Mouse (Mus musculus) limb, embryonic 10.5 days (tissue): ENCODE measurements around the gene Sipa1l2. TPM values are rescaled to one million over a fixed set of nuclear protein-coding genes. Genes with fewer than 3 reads are reported as not detected.

Source experiments
- DNase-seq: peaks from one replicate; pipeline ENCODE4 v3.0.0-alpha.2; 2017; ENCODE audit warnings: low spot score
- H3K27ac ChIP-seq: fragments of 300-500 bp; sonication (generic); 2 replicates; pipeline ENCODE4 v1.5.1; 2016; ENCODE audit warnings: mild to moderate bottlenecking
- H3K27me3 ChIP-seq: fragments of 300-500 bp; sonication (generic); 2 replicates; pipeline ENCODE4 v1.6.1; 2016; ENCODE audit warnings: low read depth, mild to moderate bottlenecking; ENCODE audit not compliant: poor library complexity, severe bottlenecking
- H3K36me3 ChIP-seq: fragments of 300-500 bp; sonication (generic); 2 replicates; pipeline ENCODE4 v1.6.1; 2016; ENCODE audit warnings: mild to moderate bottlenecking, moderate library complexity
- H3K4me1 ChIP-seq: fragments of 300-500 bp; sonication (generic); 2 replicates; pipeline ENCODE4 v1.6.1; 2016
- H3K4me3 ChIP-seq: fragments of 300-500 bp; sonication (generic); 2 replicates; pipeline ENCODE4 v1.5.1; 2016; ENCODE audit warnings: mild to moderate bottlenecking, moderate library complexity
- H3K9me3 ChIP-seq: fragments of 300-500 bp; sonication (generic); replicated peaks from 2 replicates; pipeline ENCODE4 v1.6.1; 2016; ENCODE audit warnings: mild to moderate bottlenecking
- WGBS: fragments of 180-500 bp; shearing (Covaris S2); methylation state at CpG from one replicate; pipeline ENCODE4 v1.1.7; 2016; 5-methylcytosine and 5-hydroxymethylcytosine counted together
- polyA plus RNA-seq: library from polyadenylated mRNA; unstranded; fragments of >200 nt; fragmentation: Nextera tagmentation; extraction: Ambion mirVana; gene quantifications from 2 replicates; pipeline ENCODE4 v1.2.1, GENCODE M21; 2016

Gene Sipa1l2
- polyA plus RNA-seq, 1 experiment from 2014 or later, result 13.9 TPM

GRCm38 (mm10) chr8:125495545-125495944 is 74.1 kb downstream of the Sipa1l2 start:
- peaks cover 40% of the 10 kb centered on the region for H3K4me1 ChIP-seq
- no peak for DNase-seq
- no peaks in the 10 kb centered on the region for H3K27me3 ChIP-seq
- peaks cover 20% of the 10 kb centered on the region for H3K36me3 ChIP-seq
- H3K9me3 ChIP-seq, result no peaks in the 10 kb centered on the region
- H3K27ac ChIP-seq, result no peak overlapping the region
- 79% methylated on average over 2 of the region's 2 CpGs for WGBS
- H3K4me3 ChIP-seq, result no peak overlapping the region

GRCm38 (mm10) chr8:125493254-125493815 is 76.3 kb downstream of the Sipa1l2 start:
- no peak overlapping the region for H3K27ac ChIP-seq
- no peak overlapping the region for H3K4me3 ChIP-seq
- peaks cover 27% of the 10 kb centered on the region for H3K36me3 ChIP-seq
- no peaks in the 10 kb centered on the region for H3K27me3 ChIP-seq
- 71% methylated on average over 6 of the region's 6 CpGs for WGBS
- no peaks in the 10 kb centered on the region for H3K9me3 ChIP-seq
- peaks cover 39% of the 10 kb centered on the region for H3K4me1 ChIP-seq
- no peak for DNase-seq

GRCm38 (mm10) chr8:125492416-125492815 is 77.2 kb downstream of the Sipa1l2 start:
- no peak for DNase-seq
- Histone ChIP-seq H3K4me3 (no peak overlapping the region), H3K4me1 (peaks cover 44% of the 10 kb centered on the region), H3K27ac (no peak overlapping the region), H3K36me3 (peaks cover 33% of the 10 kb centered on the region), H3K9me3 (no peaks in the 10 kb centered on the region), H3K27me3 (no peaks in the 10 kb centered on the region)
- WGBS, result 77% methylated on average over 11 of the region's 11 CpGs

- DNase-seq, result no peak
- 53% methylated on average over 1 of the region's 1 CpGs for WGBS
- H3K36me3 ChIP-seq, result peaks cover 50% of the 10 kb centered on the region
- H3K27ac ChIP-seq, result peak overlapping the region; percentile 37; the same call in 1 of the 2 replicates
- no peaks in the 10 kb centered on the region for H3K27me3 ChIP-seq
- peaks cover 43% of the 10 kb centered on the region for H3K4me1 ChIP-seq
- H3K4me3 ChIP-seq, result no peak overlapping the region
- H3K9me3 ChIP-seq, result no peaks in the 10 kb centered on the region
These were observed 80.9 kb downstream of the Sipa1l2 start for GRCm38 (mm10) chr8:125488747-125489146.

- Histone ChIP-seq H3K27me3 (no peaks in the 10 kb centered on the region), H3K27ac (no peak overlapping the region), H3K4me3 (no peak overlapping the region), H3K36me3 (peaks cover 49% of the 10 kb centered on the region), H3K9me3 (no peaks in the 10 kb centered on the region), H3K4me1 (peaks cover 59% of the 10 kb centered on the region)
- no peak for DNase-seq
- 90% methylated on average over 3 of the region's 3 CpGs for WGBS
These were observed 83.9 kb downstream of the Sipa1l2 start for GRCm38 (mm10) chr8:125485715-125486114.

GRCm38 (mm10) chr8:125484530-125485196 is 84.9 kb downstream of the Sipa1l2 start:
- DNase-seq, result no peak
- H3K27me3 ChIP-seq, result no peaks in the 10 kb centered on the region
- H3K9me3 ChIP-seq, result no peaks in the 10 kb centered on the region
- H3K27ac ChIP-seq, result peak overlapping the region; percentile 39; the same call in 1 of the 2 replicates
- peaks cover 51% of the 10 kb centered on the region for H3K36me3 ChIP-seq
- 81% methylated on average over 7 of the region's 7 CpGs for WGBS
- H3K4me3 ChIP-seq, result no peak overlapping the region
- H3K4me1 ChIP-seq, result peaks cover 55% of the 10 kb centered on the region

- peaks cover 39% of the 10 kb centered on the region for H3K4me1 ChIP-seq
- no peak for DNase-seq
- WGBS, result 65% methylated on average over 5 of the region's 5 CpGs
- H3K4me3 ChIP-seq, result no peak overlapping the region
- H3K27me3 ChIP-seq, result no peaks in the 10 kb centered on the region
- H3K9me3 ChIP-seq, result no peaks in the 10 kb centered on the region
- H3K27ac ChIP-seq, result no peak overlapping the region
- peaks cover 67% of the 10 kb centered on the region for H3K36me3 ChIP-seq
These were observed 87.0 kb downstream of the Sipa1l2 start for GRCm38 (mm10) chr8:125482491-125483096.

- H3K4me3 ChIP-seq, result no peak overlapping the region
- WGBS, result 89% methylated on average over 12 of the region's 12 CpGs
- no peaks in the 10 kb centered on the region for H3K27me3 ChIP-seq
- no peak overlapping the region for H3K27ac ChIP-seq
- no peaks in the 10 kb centered on the region for H3K9me3 ChIP-seq
- peaks cover 14% of the 10 kb centered on the region for H3K4me1 ChIP-seq
- peaks cover 44% of the 10 kb centered on the region for H3K36me3 ChIP-seq
- no peak for DNase-seq
These were observed 94.7 kb downstream of the Sipa1l2 start for GRCm38 (mm10) chr8:125474876-125475275.

GRCm38 (mm10) chr8:125471374-125471773 is 98.2 kb downstream of the Sipa1l2 start:
- no peaks in the 10 kb centered on the region for H3K27me3 ChIP-seq
- peaks cover 47% of the 10 kb centered on the region for H3K36me3 ChIP-seq
- H3K9me3 ChIP-seq, result no peaks in the 10 kb centered on the region
- no peak overlapping the region for H3K4me3 ChIP-seq
- no peak for DNase-seq
- no peak overlapping the region for H3K27ac ChIP-seq
- 82% methylated on average over 9 of the region's 9 CpGs for WGBS
- H3K4me1 ChIP-seq, result peaks cover 9% of the 10 kb centered on the region

- Histone ChIP-seq H3K27me3 (no peaks in the 10 kb centered on the region), H3K4me1 (peaks cover 51% of the 10 kb centered on the region), H3K36me3 (peaks cover 41% of the 10 kb centered on the region), H3K4me3 (no peak overlapping the region), H3K9me3 (no peaks in the 10 kb centered on the region), H3K27ac (0 out of 2 replicates have a peak overlapping the region, but pooled peaks have one; percentile 12)
- DNase-seq, result peak; percentile 57
- WGBS, result 57% methylated on average over 6 of the region's 6 CpGs
These were observed 104.3 kb downstream of the Sipa1l2 start for GRCm38 (mm10) chr8:125465156-125465821.

- no peaks in the 10 kb centered on the region for H3K27me3 ChIP-seq
- no peak for DNase-seq
- H3K4me1 ChIP-seq, result peaks cover 57% of the 10 kb centered on the region
- no peaks in the 10 kb centered on the region for H3K9me3 ChIP-seq
- H3K4me3 ChIP-seq, result no peak overlapping the region
- 70% methylated on average over 7 of the region's 7 CpGs for WGBS
- peaks cover 25% of the 10 kb centered on the region for H3K36me3 ChIP-seq
- H3K27ac ChIP-seq, result no peak overlapping the region
These were observed 106.7 kb downstream of the Sipa1l2 start for GRCm38 (mm10) chr8:125462901-125463300.

- Histone ChIP-seq H3K36me3 (peaks cover 20% of the 10 kb centered on the region), H3K9me3 (no peaks in the 10 kb centered on the region), H3K27ac (peak overlapping the region; percentile 25; the same call in 1 of the 2 replicates), H3K27me3 (no peaks in the 10 kb centered on the region), H3K4me1 (peaks cover 57% of the 10 kb centered on the region), H3K4me3 (no peak overlapping the region)
- WGBS, result 81% methylated on average over 1 of the region's 1 CpGs
- DNase-seq, result no peak
These were observed 108.1 kb downstream of the Sipa1l2 start for GRCm38 (mm10) chr8:125461504-125461903.

- 24% methylated on average over 6 of the region's 6 CpGs for WGBS
- peaks cover 50% of the 10 kb centered on the region for H3K4me1 ChIP-seq
These were observed 109.0 kb downstream of the Sipa1l2 start for GRCm38 (mm10) chr8:125460602-125461001.

More at GRCm38 (mm10) chr8:125460602-125461001, 109.0 kb downstream of the Sipa1l2 start:
- H3K9me3 ChIP-seq, result no peaks in the 10 kb centered on the region
- H3K36me3 ChIP-seq, result peaks cover 18% of the 10 kb centered on the region
- H3K27ac ChIP-seq, result peak overlapping the region; percentile 42
- no peak for DNase-seq
- no peaks in the 10 kb centered on the region for H3K27me3 ChIP-seq
- no peak overlapping the region for H3K4me3 ChIP-seq
